ENCODE assay signal across 8 mouse cellular contexts in the genomic region with DNA sequence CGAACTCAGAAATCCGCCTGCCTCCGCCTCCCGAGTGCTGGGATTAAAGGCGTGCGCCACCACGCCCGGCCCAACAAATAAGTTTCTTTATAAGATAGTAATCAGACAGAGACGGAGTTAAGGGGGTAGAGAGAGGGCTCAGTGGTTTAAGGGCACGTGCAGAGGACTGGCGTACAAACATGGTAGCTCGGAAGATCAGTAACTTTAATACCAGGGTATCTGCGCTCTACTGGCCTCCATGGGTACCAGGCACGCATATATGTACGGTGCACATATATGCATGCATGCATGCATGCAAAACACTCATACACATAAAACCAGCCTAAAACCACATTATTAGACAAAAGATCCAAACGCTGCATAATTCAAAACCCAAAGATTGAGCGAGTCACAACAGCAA. TPM values are rescaled to one million over a fixed set of nuclear protein-coding genes. Genes with fewer than 3 reads are reported as not detected.
DNase-seq lines count a peak whose midpoint lies in the region; ATAC-seq and TF ChIP-seq lines count a peak whose summit lies in the region.

No protein-coding gene starts in this region.

- peak overlapping the region; percentile 49 for H3K4me3 ChIP-seq in kidney, adult 2 months (ENCODE audit: insufficient read depth, low read depth, low read length)
- H3K4me3 ChIP-seq in forebrain, embryonic 16.5 days (replicated peaks; ENCODE audit: low read length): peak overlapping the region; percentile 89
- peak overlapping the region; percentile 94 for H3K4me3 ChIP-seq in liver, embryonic 16.5 days (ENCODE audit: low read depth, low read length)

- no peak for TF ChIP-seq POLR2A in kidney, adult 2 months (IDR thresholded peaks at IDR 0.05; ENCODE audit: low read depth, low read length)

- H3K36me3 ChIP-seq in kidney, adult 2 months (ENCODE audit: control insufficient read depth, insufficient read depth, low read length): no peaks in the 10 kb centered on the region
- no peaks in the 10 kb centered on the region for H3K36me3 ChIP-seq in forebrain, embryonic 16.5 days (ENCODE audit: control insufficient read depth, insufficient read depth)
- peaks cover 4% of the 10 kb centered on the region for H3K36me3 ChIP-seq in liver, embryonic 16.5 days (ENCODE audit: control insufficient read depth, insufficient read depth)

- WGBS in kidney, adult 2 months: 50% methylated on average over 17 of the region's 17 CpGs
- 48% methylated on average over 17 of the region's 17 CpGs for WGBS in forebrain, embryonic 16.5 days
- 44% methylated on average over 17 of the region's 17 CpGs for WGBS in liver, embryonic 16.5 days (ENCODE audit: insufficient replicate concordance)

- TF ChIP-seq CTCF in kidney, adult 2 months (conservative IDR thresholded peaks at IDR 0.05; ENCODE audit: insufficient read depth, insufficient read length, low read depth, low read length): no peak

- peak overlapping the region; percentile 63 for H3K4me2 ChIP-seq in forebrain, embryonic 16.5 days (ENCODE audit: low read length)
- peak overlapping the region; percentile 90 for H3K4me2 ChIP-seq in liver, embryonic 16.5 days (ENCODE audit: low read depth, low read length)

- DNase-seq in kidney, adult 2 months: peak; percentile 18
- no peak for DNase-seq in kidney, adult 9 months
- DNase-seq in spleen, adult 18-20 months: no peak
- DNase-seq in adrenal gland, postnatal 10 days: no peak
- DNase-seq in urinary bladder, postnatal 10 days (ENCODE audit: low spot score): no peak

- peak; percentile 6 for ATAC-seq in activated CD4-positive, CD25-positive, alpha-beta regulatory T cell, adult 4 months
- peak; percentile 19 for ATAC-seq in forebrain, embryonic 16.5 days
- no peak for ATAC-seq in liver, embryonic 16.5 days (ENCODE audit: low read depth)

- H3K4me1 ChIP-seq in kidney, adult 2 months (ENCODE audit: control insufficient read depth, insufficient read depth, low read length): peaks cover 7% of the 10 kb centered on the region; the same call in 1 of the 2 replicates
- H3K4me1 ChIP-seq in forebrain, embryonic 16.5 days (replicated peaks; ENCODE audit: control insufficient read depth, insufficient read depth, low read length): peaks cover 25% of the 10 kb centered on the region
- H3K4me1 ChIP-seq in liver, embryonic 16.5 days (ENCODE audit: control insufficient read depth, low read depth, low read length): peaks cover 25% of the 10 kb centered on the region

- H3K27me3 ChIP-seq in kidney, adult 2 months (replicated peaks; ENCODE audit: control insufficient read depth, insufficient read depth, low read length): no peaks in the 10 kb centered on the region
- no peaks in the 10 kb centered on the region for H3K27me3 ChIP-seq in forebrain, embryonic 16.5 days (replicated peaks; ENCODE audit: control insufficient read depth, insufficient read depth, low read length)
- H3K27me3 ChIP-seq in liver, embryonic 16.5 days (ENCODE audit: control insufficient read depth, insufficient read depth, low read depth, low read length): no peaks in the 10 kb centered on the region

- peak overlapping the region; percentile 63 for H3K27ac ChIP-seq in kidney, adult 2 months (ENCODE audit: insufficient read depth, low read depth, low read length)
- H3K27ac ChIP-seq in forebrain, embryonic 16.5 days (ENCODE audit: low read length): peak overlapping the region; percentile 92
- peak overlapping the region; percentile 100 for H3K27ac ChIP-seq in liver, embryonic 16.5 days (ENCODE audit: low read length)

- H3K9ac ChIP-seq in forebrain, embryonic 16.5 days (replicated peaks; ENCODE audit: low read depth, low read length): peak overlapping the region; percentile 99
- peak overlapping the region; percentile 99 for H3K9ac ChIP-seq in liver, embryonic 16.5 days (ENCODE audit: low read depth, low read length)

- H3K9me3 ChIP-seq in forebrain, embryonic 16.5 days (ENCODE audit: control insufficient read depth, low read length): no peaks in the 10 kb centered on the region
- no peaks in the 10 kb centered on the region for H3K9me3 ChIP-seq in liver, embryonic 16.5 days (replicated peaks; ENCODE audit: control insufficient read depth, low read length)

RNA-seq across cellular contexts. Expression of a gene that starts 0.7 kb away (rescaled TPM):
- 20.8 and 22.2 TPM in 2 replicates for polyA plus RNA-seq in kidney, adult 2 months (2012; rRNA removed)
- polyA plus RNA-seq in activated CD4-positive, CD25-positive, alpha-beta regulatory T cell, adult 4 months (2017; shearing (Covaris generic)): 10 to 100 TPM; 87.0 to 90.6 TPM
- 55.9 and 56.1 TPM in 2 replicates for polyA plus RNA-seq in forebrain, embryonic 16.5 days (2015; fragmentation: Nextera tagmentation; extraction: Ambion mirVana)
- polyA plus RNA-seq in liver, embryonic 16.5 days (2015; fragmentation: Nextera tagmentation; extraction: Ambion mirVana): 21.3 and 25.0 TPM in 2 replicates
- total RNA-seq in adrenal gland, postnatal 10 days (2021): 10 to 100 TPM; 71.2 to 85.3 TPM
